In genomic region chr5:112870729-112871128, GRCm38 (mm10) we compare ENCODE assay signal across 8 mouse cellular contexts.
DNase-seq lines count a peak whose midpoint lies in the region.

No protein-coding gene starts in this region.

- DNase-seq in 416B (ENCODE audit: low read depth) (peak; percentile 54), NIH3T3 (ENCODE audit: low read depth) (peak; percentile 65)
- DNase-seq in cerebellum, adult 9-10 months = peak; percentile 81
- DNase-seq in frontal cortex, postnatal 36 days (ENCODE audit: low spot score in 2 of 2) = peak; percentile 76 to 79
- DNase-seq in kidney, postnatal 14 days = peak; percentile 78
- DNase-seq in lung, postnatal 10 days = peak; percentile 82
- DNase-seq in right cerebral cortex, postnatal 10 days (ENCODE audit: low spot score in 2 of 2) = peak; percentile 79 to 88
- peak; percentile 34 to 71 for DNase-seq in urinary bladder, postnatal 4 days (ENCODE audit: low spot score in 2 of 2)

Comparison
In these comparisons a context has a peak if more than half of its experiments do, and no peak if none do; other contexts are left out.
1. Peak in every context shown above with its lines: DNase-seq.